Mouse (Mus musculus) liver, adult 2 months (tissue): ENCODE measurements around the gene Rarg.

Experiments
- CTCF ChIP-seq: fragments of 200-500 bp; IDR thresholded peaks from 2 replicates; pipeline ENCODE4 v1.5.1; 2011; ENCODE audit warnings: low read depth, low read length, control low read depth
- POLR2A ChIP-seq: fragments of 200-500 bp; IDR thresholded peaks from 2 replicates; pipeline ENCODE4 v1.6.1; 2011; ENCODE audit warnings: low read length, control low read depth; ENCODE audit not compliant: insufficient read depth; ENCODE audit errors: extremely low read depth

DNA sequence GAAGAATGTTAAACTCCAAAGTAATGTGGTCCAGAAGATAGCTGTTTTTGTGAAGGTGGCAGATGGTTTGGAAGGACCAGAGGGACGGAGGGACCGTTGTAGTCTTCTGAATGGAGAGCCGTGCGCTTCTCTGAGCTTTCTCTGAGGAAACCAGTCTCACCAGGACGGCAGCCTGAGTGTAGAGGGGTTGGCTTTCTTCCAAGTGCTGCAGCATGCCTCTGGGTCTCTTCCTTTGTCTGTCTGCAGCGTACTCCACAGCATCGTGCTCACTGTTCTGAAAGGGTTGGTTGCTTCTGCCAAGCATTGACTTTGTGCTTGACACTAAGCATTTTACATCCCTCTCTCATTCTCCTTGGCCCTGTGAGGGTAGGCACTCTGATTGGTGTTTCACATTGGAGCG lies 51.5 kb downstream of the Rarg start:
- no peak for TF ChIP-seq CTCF
- TF ChIP-seq POLR2A, result no peak
